Mouse (Mus musculus): ENCODE measurements around the gene Hist1h2bq. TPM values are rescaled to one million over a fixed set of nuclear protein-coding genes. Genes with fewer than 3 reads are reported as not detected.
"Not testable (repeated sequence)": the region's sequence is repeated elsewhere in the genome, so short reads cannot be mapped to it uniquely, and the experiment has no call there.

The Hist1h2bq gene
- polyA plus RNA-seq, 1 experiment from 2014 or later = 17.9 TPM

DNA sequence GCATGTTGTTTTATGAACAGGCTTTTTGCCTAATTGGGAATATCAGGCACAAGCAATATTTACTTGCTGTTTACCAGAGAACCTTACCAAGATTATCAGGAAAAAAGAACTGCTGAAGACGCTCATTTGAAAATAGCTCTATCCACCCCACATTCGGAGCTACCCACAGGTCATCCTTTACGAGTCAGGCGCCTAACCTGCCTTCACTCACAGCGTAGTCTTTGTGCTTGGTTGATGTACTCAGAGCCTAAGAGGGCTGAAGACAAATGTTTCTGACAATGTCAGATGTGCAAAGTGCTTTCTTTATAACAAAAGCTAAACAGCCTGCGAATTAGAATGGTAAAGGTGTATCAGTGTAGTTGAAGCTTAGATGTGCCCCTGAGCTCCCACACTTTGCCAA, 25.7 kb downstream of the Hist1h2bq start:
- H3K4me3 ChIP-seq = peak overlapping the region; percentile 52
- H3K9me3 ChIP-seq (replicated peaks) = no peaks in the 10 kb centered on the region
- DNase-seq (ENCODE audit: low spot score) = peak; percentile 33
- no peaks in the 10 kb centered on the region for H3K36me3 ChIP-seq
- H3K27me3 ChIP-seq (ENCODE audit: low read depth, poor library complexity, severe bottlenecking) = no peaks in the 10 kb centered on the region
- WGBS = 21% methylated on average over 6 of the region's 6 CpGs
- H3K27ac ChIP-seq = peak overlapping the region; percentile 93
- peaks cover 34% of the 10 kb centered on the region for H3K4me1 ChIP-seq

DNA sequence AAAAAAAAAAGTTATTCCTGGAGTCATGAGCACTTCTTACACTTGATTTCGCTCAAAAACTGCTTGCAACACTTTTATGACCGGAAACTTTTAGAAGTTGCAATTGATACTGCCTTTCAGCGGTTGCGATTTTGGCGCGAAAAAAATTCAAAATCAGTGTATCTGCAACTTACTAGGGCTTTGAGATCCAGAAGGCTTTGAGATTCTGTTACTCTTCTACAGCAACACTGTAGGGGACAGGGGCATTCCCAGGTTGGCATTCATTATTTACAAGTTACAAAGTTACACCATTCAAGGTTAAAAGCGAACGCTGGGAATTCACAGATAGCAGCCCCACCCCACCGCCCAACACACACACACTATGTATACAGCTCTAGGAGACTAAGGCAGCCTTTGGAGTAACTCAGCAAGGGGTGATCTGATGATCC, 26.2 kb downstream of the Hist1h2bq start:
- H3K9me3 ChIP-seq (replicated peaks) = no peaks in the 10 kb centered on the region
- DNase-seq (ENCODE audit: low spot score) = peak; percentile 59
- no peaks in the 10 kb centered on the region for H3K27me3 ChIP-seq (ENCODE audit: low read depth, poor library complexity, severe bottlenecking)
- peaks cover 31% of the 10 kb centered on the region for H3K4me1 ChIP-seq
- H3K27ac ChIP-seq = peak overlapping the region; percentile 93
- H3K36me3 ChIP-seq = no peaks in the 10 kb centered on the region
- WGBS = 3% methylated on average over 9 of the region's 9 CpGs
- peak overlapping the region; percentile 52 for H3K4me3 ChIP-seq

DNA sequence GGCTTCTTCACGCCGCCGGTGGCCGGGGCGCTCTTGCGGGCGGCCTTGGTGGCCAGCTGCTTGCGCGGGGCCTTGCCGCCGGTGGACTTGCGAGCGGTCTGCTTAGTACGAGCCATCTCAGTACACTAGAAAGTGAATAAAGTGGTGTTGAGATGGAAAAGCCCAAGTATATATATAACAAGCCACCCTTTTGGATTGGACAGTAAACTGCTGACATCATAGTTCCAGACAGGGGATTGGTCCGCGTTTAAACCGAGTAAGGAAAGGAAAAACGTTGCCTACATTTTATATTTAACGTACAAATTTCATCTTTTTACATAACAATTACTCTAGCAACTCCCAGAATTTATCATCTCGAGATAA, 26.8 kb downstream of the Hist1h2bq start, which contains the start of gene Hist1h3i:
TSS of gene Hist1h3i (minus strand) at position 116 of the 363 bp plus-strand sequence.
- DNase-seq (ENCODE audit: low spot score) = peak; percentile 38
- H3K27ac ChIP-seq = peak within 1 kb of the TSS; percentile 93
- no peaks in the 10 kb centered on the region for H3K36me3 ChIP-seq
- H3K4me3 ChIP-seq = peak within 1 kb of the TSS; percentile 52
- H3K4me1 ChIP-seq = peaks cover 29% of the 10 kb centered on the region
- no peaks in the 10 kb centered on the region for H3K27me3 ChIP-seq (ENCODE audit: low read depth, poor library complexity, severe bottlenecking)
- WGBS = under 1% methylated on average over 16 of the region's 20 CpGs
- no peaks in the 10 kb centered on the region for H3K9me3 ChIP-seq (replicated peaks)

DNA sequence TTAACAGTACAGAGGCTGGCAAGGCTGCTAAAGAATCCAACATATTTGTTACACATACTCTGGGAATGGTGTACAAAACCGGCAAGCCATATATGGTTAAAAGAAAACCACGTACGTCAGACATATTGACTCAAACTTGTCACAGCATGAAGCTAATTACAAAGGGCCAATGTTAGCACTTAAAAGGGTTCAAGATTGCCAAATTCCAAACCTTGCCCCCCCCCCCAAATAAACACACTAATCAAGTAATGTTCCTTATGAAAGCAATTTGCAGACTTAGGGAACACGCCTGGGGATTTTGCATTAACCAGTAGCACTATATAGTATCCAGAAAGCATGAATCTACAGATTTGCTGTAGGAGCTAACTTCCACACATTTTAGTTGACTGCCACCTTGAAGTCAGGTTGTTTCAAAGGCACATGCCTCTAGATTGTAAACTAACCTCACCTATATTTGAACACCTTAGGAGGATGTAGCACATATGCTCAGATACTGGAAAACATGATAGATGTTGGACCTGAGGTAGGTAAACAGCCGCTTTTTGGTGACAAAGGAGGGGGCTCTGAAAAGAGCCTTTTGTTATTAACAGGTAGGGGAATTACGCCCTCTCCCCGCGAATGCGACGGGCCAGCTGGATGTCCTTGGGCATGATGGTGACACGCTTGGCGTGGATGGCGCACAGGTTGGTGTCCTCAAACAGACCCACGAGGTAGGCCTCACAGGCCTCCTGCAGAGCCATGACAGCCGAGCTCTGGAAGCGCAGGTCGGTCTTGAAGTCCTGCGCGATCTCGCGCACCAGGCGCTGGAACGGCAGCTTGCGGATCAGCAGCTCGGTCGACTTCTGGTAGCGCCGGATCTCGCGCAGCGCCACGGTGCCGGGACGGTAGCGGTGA, 27.4 kb downstream of the Hist1h2bq start:
- 2% methylated on average over 22 of the region's 35 CpGs for WGBS
- peaks cover 29% of the 10 kb centered on the region for H3K4me1 ChIP-seq
- not testable (repeated sequence) for H3K27me3 ChIP-seq (ENCODE audit: low read depth, poor library complexity, severe bottlenecking)

DNA sequence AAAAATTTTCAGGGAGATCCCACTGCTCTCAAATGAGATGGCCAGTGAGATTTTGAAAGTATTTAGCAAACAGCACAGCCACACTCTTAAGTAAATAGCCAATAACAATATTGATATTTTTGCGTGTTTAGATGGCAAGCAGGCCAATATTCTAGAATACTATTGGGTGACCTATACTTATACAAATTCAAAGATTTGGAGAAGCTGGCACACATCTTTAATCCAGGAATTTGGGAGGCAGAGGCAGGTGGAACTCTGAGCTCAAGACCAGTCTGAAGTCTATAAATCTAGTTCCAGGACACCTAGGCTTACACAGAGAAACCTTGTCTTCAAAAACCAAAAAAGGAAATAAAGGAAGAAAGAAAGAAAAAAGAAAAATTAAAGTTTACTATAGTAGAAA, 28.4 kb downstream of the Hist1h2bq start:
- H3K4me3 ChIP-seq = 0 out of 2 replicates have a peak overlapping the region, but pooled peaks have one; percentile 52
- H3K9me3 ChIP-seq (replicated peaks) = no peaks in the 10 kb centered on the region
- peak overlapping the region; percentile 93 for H3K27ac ChIP-seq
- no peaks in the 10 kb centered on the region for H3K36me3 ChIP-seq
- no peaks in the 10 kb centered on the region for H3K27me3 ChIP-seq (ENCODE audit: low read depth, poor library complexity, severe bottlenecking)
- peaks cover 29% of the 10 kb centered on the region for H3K4me1 ChIP-seq
- DNase-seq (ENCODE audit: low spot score) = peak; percentile 14
- 92% methylated on average over 1 of the region's 1 CpGs for WGBS

More for the DNA sequence above, 27.4 kb downstream of the Hist1h2bq start:
- H3K36me3 ChIP-seq; H3K9me3 ChIP-seq (replicated peaks): not testable (repeated sequence)
- peak; percentile 63 for DNase-seq (ENCODE audit: low spot score)
- H3K27ac ChIP-seq = peak overlapping the region; percentile 93
- peak overlapping the region; percentile 52 for H3K4me3 ChIP-seq

DNA sequence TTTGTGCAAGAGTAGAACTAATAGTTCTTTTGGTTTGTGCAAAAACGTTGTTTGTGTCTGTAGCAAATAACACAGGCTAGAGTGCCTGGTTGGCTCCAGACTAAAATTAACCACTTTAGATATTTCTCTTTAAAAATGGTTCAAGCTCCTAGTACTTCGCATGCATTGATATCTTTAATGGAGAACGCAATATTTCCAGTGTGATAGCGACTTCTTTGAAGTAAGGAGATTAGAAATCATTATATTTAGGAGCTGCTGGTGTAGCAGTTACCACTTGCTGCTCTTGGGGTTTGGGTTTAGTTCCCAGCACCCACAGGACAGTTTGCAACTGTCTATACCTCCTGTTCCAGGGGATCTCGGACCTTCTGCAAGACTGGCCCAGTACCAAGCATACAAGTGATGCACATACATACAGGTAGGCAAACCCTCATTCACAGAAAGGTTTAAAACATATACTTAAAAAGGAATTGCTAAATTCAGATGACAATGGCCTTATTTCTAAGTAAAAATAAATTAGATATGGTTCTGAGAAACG, 28.9 kb downstream of the Hist1h2bq start:
- WGBS = 43% methylated on average over 6 of the region's 6 CpGs
- H3K9me3 ChIP-seq (replicated peaks) = no peaks in the 10 kb centered on the region
- no peaks in the 10 kb centered on the region for H3K36me3 ChIP-seq
- peak overlapping the region; percentile 93 for H3K27ac ChIP-seq
- peak overlapping the region; percentile 61; the same call in 1 of the 2 replicates for H3K4me3 ChIP-seq
- H3K4me1 ChIP-seq = peaks cover 28% of the 10 kb centered on the region
- peak; percentile 30 for DNase-seq (ENCODE audit: low spot score)
- no peaks in the 10 kb centered on the region for H3K27me3 ChIP-seq (ENCODE audit: low read depth, poor library complexity, severe bottlenecking)

DNA sequence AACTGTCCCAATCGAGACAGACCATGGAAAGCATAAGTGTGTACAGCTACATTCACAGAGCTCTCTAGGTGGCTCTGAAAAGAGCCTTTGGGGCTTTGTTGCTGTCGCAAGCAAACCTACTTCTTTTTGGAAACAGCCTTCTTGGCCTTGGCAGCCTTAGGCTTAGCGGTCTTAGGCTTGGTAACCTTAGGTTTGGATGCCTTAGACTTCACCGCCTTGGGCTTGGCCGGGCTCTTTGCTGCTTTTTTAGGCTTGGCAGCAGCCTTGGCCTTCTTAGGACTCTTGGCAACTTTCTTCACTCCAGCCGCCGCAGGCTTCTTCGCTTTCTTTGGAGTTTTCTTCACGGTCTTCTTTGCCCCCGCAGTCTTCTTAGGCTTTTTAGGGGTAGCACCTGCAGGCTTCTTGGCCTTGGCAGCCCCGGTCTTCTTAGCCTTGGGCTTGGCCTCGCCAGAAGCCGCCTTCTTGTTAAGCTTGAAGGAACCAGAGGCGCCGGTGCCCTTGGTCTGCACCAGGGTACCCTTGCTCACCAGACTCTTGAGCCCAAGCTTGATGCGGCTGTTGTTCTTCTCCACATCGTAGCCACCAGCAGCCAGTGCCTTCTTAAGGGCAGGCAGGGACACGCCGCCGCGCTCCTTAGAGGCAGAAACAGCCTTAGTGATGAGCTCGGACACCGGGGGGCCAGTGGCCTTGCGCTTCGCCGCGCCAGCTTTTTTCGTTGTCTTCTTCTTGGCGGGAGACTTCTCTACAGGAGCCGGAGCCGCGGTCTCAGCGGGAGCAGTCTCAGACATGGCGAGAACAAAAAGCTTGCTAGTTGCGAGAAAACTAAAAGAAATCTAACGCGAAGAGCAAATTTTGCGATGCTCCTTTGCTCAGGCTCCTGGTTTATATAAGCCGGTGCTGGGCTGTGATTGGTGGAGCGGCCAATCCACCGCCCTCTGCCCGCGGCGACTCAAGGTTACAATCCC, 29.9 kb downstream of the Hist1h2bq start, which contains the start of gene Hist1h1b:
TSS of gene Hist1h1b (minus strand) at position 859 of the 965 bp plus-strand sequence.
- Histone ChIP-seq H3K27me3 (ENCODE audit: low read depth, poor library complexity, severe bottlenecking) (no peaks in the 10 kb centered on the region), H3K9me3 (replicated peaks) (no peaks in the 10 kb centered on the region), H3K4me1 (peaks cover 24% of the 10 kb centered on the region), H3K36me3 (no peaks in the 10 kb centered on the region), H3K4me3 (peak within 1 kb of the TSS; percentile 61), H3K27ac (peak within 1 kb of the TSS; percentile 93)
- peak; percentile 88 for DNase-seq (ENCODE audit: low spot score)
- under 1% methylated on average over 44 of the region's 44 CpGs for WGBS

DNA sequence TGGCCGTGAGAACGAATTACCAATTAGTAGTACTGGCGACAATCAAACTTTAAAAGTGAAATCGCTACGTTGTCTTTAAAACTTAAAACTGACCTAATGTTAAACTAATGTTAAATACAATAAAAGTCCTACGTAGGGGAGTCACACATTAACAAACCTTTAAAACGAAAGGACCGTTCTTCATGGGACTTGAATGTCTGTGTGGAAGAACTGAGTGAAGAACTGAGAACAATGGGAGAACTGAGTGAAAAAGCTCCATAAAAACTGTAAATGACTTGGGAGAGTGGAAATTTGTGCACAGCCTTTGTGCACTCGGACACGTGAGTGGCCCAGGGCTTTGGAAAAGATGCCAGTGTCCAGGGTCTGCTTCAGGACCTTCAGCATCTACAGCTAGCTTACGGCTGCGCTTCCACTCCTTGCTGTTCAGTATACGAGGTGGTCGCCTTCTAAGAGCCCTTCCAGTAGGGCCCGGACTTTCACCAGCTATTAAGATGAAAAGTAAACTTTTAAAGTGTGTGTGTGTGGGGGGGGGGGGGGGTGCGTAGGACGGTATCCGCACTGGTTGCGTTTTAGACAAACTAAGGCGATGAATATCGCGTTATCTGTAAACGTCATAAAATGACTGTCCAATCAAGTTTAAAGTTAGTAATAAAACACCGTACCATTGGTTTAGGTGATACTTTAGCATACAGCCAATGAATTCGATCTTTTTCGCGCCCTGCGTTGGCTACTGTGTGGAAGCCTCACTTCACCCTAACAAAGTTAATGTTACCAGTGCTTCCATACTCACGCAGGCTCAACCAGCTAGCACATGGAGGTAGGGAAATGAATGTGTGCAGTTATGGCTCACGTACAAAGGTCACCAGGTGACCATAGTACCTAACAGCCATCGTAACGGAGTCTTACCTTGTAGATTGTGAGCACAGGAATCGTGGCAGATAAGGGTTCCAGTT, 30.9 kb downstream of the Hist1h2bq start:
- DNase-seq (ENCODE audit: low spot score) = peak; percentile 79
- Histone ChIP-seq H3K27ac (peak overlapping the region; percentile 93), H3K36me3 (no peaks in the 10 kb centered on the region), H3K4me3 (peak overlapping the region; percentile 61), H3K9me3 (replicated peaks) (no peaks in the 10 kb centered on the region), H3K4me1 (peaks cover 19% of the 10 kb centered on the region), H3K27me3 (ENCODE audit: low read depth, poor library complexity, severe bottlenecking) (no peaks in the 10 kb centered on the region)
- WGBS = 8% methylated on average over 33 of the region's 33 CpGs

Small RNA genes lying within 50 kb of the gene (microRNA-seq; reads per million reads assigned to microRNA genes)
- not detected for gene Gm19658
- gene Gm44346 = not detected
- not detected for gene Gm44466

Other genes starting within 250 kb of the Hist1h2bq start
- not detected in 2 replicates for gene Olfr1364, start 228.4 kb downstream of the Hist1h2bq start, polyA plus RNA-seq (2016; fragmentation: Nextera tagmentation; extraction: Ambion mirVana)
- not detected in 2 replicates for gene Olfr1362, start 196.2 kb downstream of the Hist1h2bq start, polyA plus RNA-seq (2016; fragmentation: Nextera tagmentation; extraction: Ambion mirVana)
- not detected in 2 replicates for gene Olfr11, start 167.7 kb downstream of the Hist1h2bq start, polyA plus RNA-seq (2016; fragmentation: Nextera tagmentation; extraction: Ambion mirVana)
- not detected in 2 replicates for gene Olfr1361, start 146.8 kb downstream of the Hist1h2bq start, polyA plus RNA-seq (2016; fragmentation: Nextera tagmentation; extraction: Ambion mirVana)
- gene Olfr1360, start 132.8 kb downstream of the Hist1h2bq start, polyA plus RNA-seq (2016; fragmentation: Nextera tagmentation; extraction: Ambion mirVana) = not detected in 2 replicates
- gene Olfr1359, start 112.1 kb downstream of the Hist1h2bq start, polyA plus RNA-seq (2016; fragmentation: Nextera tagmentation; extraction: Ambion mirVana) = not detected in 2 replicates
- 1.7 and 2.0 TPM in 2 replicates for gene Hist1h2bl, start 94.1 kb downstream of the Hist1h2bq start, polyA plus RNA-seq (2016; fragmentation: Nextera tagmentation; extraction: Ambion mirVana)
- gene Hist1h2ai, start 93.8 kb downstream of the Hist1h2bq start, polyA plus RNA-seq (2016; fragmentation: Nextera tagmentation; extraction: Ambion mirVana) = 19.5 and 28.4 TPM in 2 replicates
- gene Hist1h3h, start 92.5 kb downstream of the Hist1h2bq start, polyA plus RNA-seq (2016; fragmentation: Nextera tagmentation; extraction: Ambion mirVana) = 8.0 and 10.2 TPM in 2 replicates
- gene Hist1h2bm, start 88.2 kb downstream of the Hist1h2bq start, polyA plus RNA-seq (2016; fragmentation: Nextera tagmentation; extraction: Ambion mirVana) = 6.8 and 7.9 TPM in 2 replicates
- gene Hist1h4j, start 75.1 kb downstream of the Hist1h2bq start, polyA plus RNA-seq (2016; fragmentation: Nextera tagmentation; extraction: Ambion mirVana) = 0.92 and 1.6 TPM in 2 replicates
- gene Hist1h4k, start 59.7 kb downstream of the Hist1h2bq start, polyA plus RNA-seq (2016; fragmentation: Nextera tagmentation; extraction: Ambion mirVana) = 4.9 TPM in 1 of 2 replicates, not detected in the other
- gene Hist1h2ak, start 56.4 kb downstream of the Hist1h2bq start, polyA plus RNA-seq (2016; fragmentation: Nextera tagmentation; extraction: Ambion mirVana) = 14.3 and 19.6 TPM in 2 replicates
- gene Hist1h2bn, start 56.1 kb downstream of the Hist1h2bq start, polyA plus RNA-seq (2016; fragmentation: Nextera tagmentation; extraction: Ambion mirVana) = 1.4 and 3.8 TPM in 2 replicates
- gene Hist1h1b, start 29.6 kb downstream of the Hist1h2bq start, polyA plus RNA-seq (2016; fragmentation: Nextera tagmentation; extraction: Ambion mirVana) = 33.1 and 40.9 TPM in 2 replicates
- 131 and 133 TPM in 2 replicates for gene Hist1h3i, start 26.8 kb downstream of the Hist1h2bq start, polyA plus RNA-seq (2016; fragmentation: Nextera tagmentation; extraction: Ambion mirVana)
- 5.4 and 9.9 TPM in 2 replicates for gene Hist1h2an, start 23.0 kb downstream of the Hist1h2bq start, polyA plus RNA-seq (2016; fragmentation: Nextera tagmentation; extraction: Ambion mirVana)
- gene Hist1h2bp, start 22.7 kb downstream of the Hist1h2bq start, polyA plus RNA-seq (2016; fragmentation: Nextera tagmentation; extraction: Ambion mirVana) = 3.4 and 5.5 TPM in 2 replicates
- 2.0 and 2.1 TPM in 2 replicates for gene Hist1h2ao, start 268 bp upstream of the Hist1h2bq start, polyA plus RNA-seq (2016; fragmentation: Nextera tagmentation; extraction: Ambion mirVana)
- not detected in 2 replicates for gene Hist1h4m, start 1.5 kb upstream of the Hist1h2bq start, polyA plus RNA-seq (2016; fragmentation: Nextera tagmentation; extraction: Ambion mirVana)
- 10.5 and 11.5 TPM in 2 replicates for gene Hist1h4n, start 22.0 kb upstream of the Hist1h2bq start, polyA plus RNA-seq (2016; fragmentation: Nextera tagmentation; extraction: Ambion mirVana)
- 6,450 and 6,557 TPM in 2 replicates for gene Hist1h2ap, start 23.3 kb upstream of the Hist1h2bq start, polyA plus RNA-seq (2016; fragmentation: Nextera tagmentation; extraction: Ambion mirVana)
- 19.4 and 23.0 TPM in 2 replicates for gene Hist1h2br, start 23.5 kb upstream of the Hist1h2bq start, polyA plus RNA-seq (2016; fragmentation: Nextera tagmentation; extraction: Ambion mirVana)
- 22.4 and 27.0 TPM in 2 replicates for gene Zfp184, start 134.9 kb upstream of the Hist1h2bq start, polyA plus RNA-seq (2016; fragmentation: Nextera tagmentation; extraction: Ambion mirVana)
- gene Pom121l2, start 171.0 kb upstream of the Hist1h2bq start, polyA plus RNA-seq (2016; fragmentation: Nextera tagmentation; extraction: Ambion mirVana) = 0.14 and 0.28 TPM in 2 replicates
- gene Prss16, start 199.5 kb upstream of the Hist1h2bq start, polyA plus RNA-seq (2016; fragmentation: Nextera tagmentation; extraction: Ambion mirVana) = 0.20 TPM in 1 of 2 replicates, not detected in the other
- gene Hist1h2ah, start 225.4 kb upstream of the Hist1h2bq start, polyA plus RNA-seq (2016; fragmentation: Nextera tagmentation; extraction: Ambion mirVana) = 7.3 and 8.5 TPM in 2 replicates
- gene Hist1h2bk, start 225.7 kb upstream of the Hist1h2bq start, polyA plus RNA-seq (2016; fragmentation: Nextera tagmentation; extraction: Ambion mirVana) = 10.3 and 11.8 TPM in 2 replicates
- 27.4 and 36.3 TPM in 2 replicates for gene Hist1h4i, start 231.2 kb upstream of the Hist1h2bq start, polyA plus RNA-seq (2016; fragmentation: Nextera tagmentation; extraction: Ambion mirVana)
- 59.9 and 81.0 TPM in 2 replicates for gene Hist1h2ag, start 232.7 kb upstream of the Hist1h2bq start, polyA plus RNA-seq (2016; fragmentation: Nextera tagmentation; extraction: Ambion mirVana)
- gene Hist1h2bj, start 233.0 kb upstream of the Hist1h2bq start, polyA plus RNA-seq (2016; fragmentation: Nextera tagmentation; extraction: Ambion mirVana) = 14.5 and 20.7 TPM in 2 replicates

Measured in limb, embryonic 10.5 days (tissue).